Mouse (Mus musculus) liver, embryonic 12.5 days (tissue): ENCODE measurements at regions not wholly inside any gene's neighbourhood (a gene's known extent, or its start where the extent isn't known, plus 50 kb on each side); places are given as distances from the start of the nearest gene placed in this dataset.

Source experiments
- ATAC-seq: fragments of 200-750 bp; cut with Nextera tagmentation; 2 replicates; pipeline ENCODE4 v1.8.0; 2017; ENCODE audit warnings: moderate number of reproducible peaks, mild to moderate bottlenecking, moderate library complexity
- H3K27ac ChIP-seq: fragments of 300-500 bp; sonication (generic); 2 replicates; pipeline ENCODE4 v1.5.1; 2016; ENCODE audit warnings: mild to moderate bottlenecking
- H3K27me3 ChIP-seq: fragments of 300-500 bp; sonication (generic); replicated peaks from 2 replicates; pipeline ENCODE4 v1.6.1; 2016; ENCODE audit warnings: mild to moderate bottlenecking, moderate library complexity
- H3K36me3 ChIP-seq: fragments of 300-500 bp; sonication (generic); 2 replicates; pipeline ENCODE4 v1.6.1; 2016; ENCODE audit warnings: mild to moderate bottlenecking, moderate library complexity
- H3K4me1 ChIP-seq: fragments of 300-500 bp; sonication (generic); 2 replicates; pipeline ENCODE4 v1.6.1; 2016
- H3K4me2 ChIP-seq: fragments of 300-500 bp; sonication (generic); 2 replicates; pipeline ENCODE4 v1.6.1; 2016; ENCODE audit warnings: mild to moderate bottlenecking, moderate library complexity
- H3K4me3 ChIP-seq: fragments of 300-500 bp; sonication (generic); 2 replicates; pipeline ENCODE4 v1.5.1; 2016; ENCODE audit warnings: mild to moderate bottlenecking, moderate library complexity
- H3K9ac ChIP-seq: fragments of 300-500 bp; sonication (generic); 2 replicates; pipeline ENCODE4 v1.6.1; 2016; ENCODE audit warnings: mild to moderate bottlenecking, moderate library complexity
- H3K9me3 ChIP-seq: fragments of 300-500 bp; sonication (generic); replicated peaks from 2 replicates; pipeline ENCODE4 v1.6.1; 2016; ENCODE audit warnings: mild to moderate bottlenecking, moderate library complexity
- WGBS: fragments of 180-500 bp; shearing (Covaris S2); methylation state at CpG from one replicate; pipeline ENCODE4 v1.1.7; 2016; ENCODE audit not compliant: insufficient replicate concordance; 5-methylcytosine and 5-hydroxymethylcytosine counted together

DNA sequence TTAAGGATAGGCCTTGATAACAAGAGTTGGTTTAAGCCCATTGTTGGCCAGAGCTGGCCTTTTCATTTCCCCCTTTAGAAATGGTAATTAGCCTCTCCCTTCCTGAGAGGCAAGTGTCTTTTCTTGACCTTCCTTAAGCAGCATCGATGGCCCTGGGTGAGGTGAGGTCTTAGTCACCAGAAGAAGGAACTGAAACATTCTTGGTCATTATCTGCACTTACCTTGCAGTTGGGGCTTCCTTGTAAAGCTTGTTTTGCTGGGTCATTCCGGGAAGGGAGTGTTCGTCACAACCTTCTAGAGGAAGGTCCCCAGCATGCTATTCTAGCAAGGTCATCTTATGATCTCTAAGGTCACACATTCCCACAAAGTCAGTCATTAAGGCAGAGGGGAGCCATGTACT lies 322.6 kb upstream of the Meis1 start:
- no peak overlapping the region for H3K27ac ChIP-seq
- no peak overlapping the region for H3K9ac ChIP-seq
- no peaks in the 10 kb centered on the region for H3K9me3 ChIP-seq
- WGBS = 26% methylated on average over 3 of the region's 3 CpGs
- no peak for ATAC-seq
- no peak overlapping the region for H3K4me2 ChIP-seq
- H3K36me3 ChIP-seq = no peaks in the 10 kb centered on the region
- H3K4me1 ChIP-seq = no peaks in the 10 kb centered on the region
- no peak overlapping the region for H3K4me3 ChIP-seq
- H3K27me3 ChIP-seq = no peaks in the 10 kb centered on the region

DNA sequence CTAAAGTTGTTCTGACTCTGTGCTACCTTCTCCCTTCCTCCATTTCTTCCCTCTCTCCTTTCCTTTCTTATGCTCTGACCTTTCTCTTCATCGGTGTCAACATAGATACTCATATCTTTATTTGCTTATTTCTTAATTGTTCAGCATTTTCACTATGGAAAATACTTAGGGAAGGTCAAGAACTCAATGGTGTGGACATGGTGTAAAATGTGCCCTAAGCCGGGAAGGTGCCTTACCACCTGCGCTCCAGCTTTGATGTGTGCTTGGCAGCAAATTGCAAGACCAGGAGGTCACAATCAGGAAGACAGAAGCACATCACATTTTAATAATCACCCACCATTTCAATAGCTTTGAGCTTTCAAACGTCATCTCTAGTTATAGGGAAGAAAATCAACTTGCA lies 324.0 kb upstream of the Meis1 start:
- Histone ChIP-seq H3K9me3 (no peaks in the 10 kb centered on the region), H3K27ac (no peak overlapping the region), H3K36me3 (no peaks in the 10 kb centered on the region), H3K9ac (no peak overlapping the region), H3K4me2 (no peak overlapping the region), H3K27me3 (no peaks in the 10 kb centered on the region), H3K4me1 (no peaks in the 10 kb centered on the region), H3K4me3 (no peak overlapping the region)
- no peak for ATAC-seq
- 66% methylated on average over 4 of the region's 4 CpGs for WGBS

DNA sequence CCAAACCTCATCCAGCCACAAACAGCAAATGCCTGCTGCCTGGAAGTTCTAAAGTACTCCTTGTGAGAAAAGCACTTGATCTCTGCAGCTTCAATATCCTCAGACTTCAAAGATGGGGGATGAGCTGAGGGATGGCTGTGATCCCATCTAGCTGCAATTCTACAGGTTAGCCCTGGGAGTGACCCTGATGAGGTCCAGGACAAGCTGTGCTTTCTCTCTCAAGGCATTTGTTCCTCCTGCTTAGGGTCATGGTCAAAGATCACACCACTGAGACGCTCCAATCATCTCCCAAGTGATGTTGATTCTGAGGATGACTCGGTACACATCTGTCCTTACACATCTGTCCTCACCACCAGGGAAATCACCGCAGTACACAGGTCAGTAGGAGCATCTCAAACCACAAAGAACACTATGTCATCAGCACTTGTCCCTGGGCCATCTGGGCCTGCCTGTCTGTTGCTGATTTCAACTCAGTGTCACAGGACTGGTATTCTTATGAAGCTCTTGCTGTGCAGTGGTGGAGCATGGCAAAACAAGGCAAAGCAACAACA lies 327.6 kb upstream of the Meis1 start:
- Histone ChIP-seq H3K36me3 (no peaks in the 10 kb centered on the region), H3K27me3 (no peaks in the 10 kb centered on the region), H3K4me1 (no peaks in the 10 kb centered on the region), H3K4me2 (no peak overlapping the region), H3K9ac (no peak overlapping the region), H3K27ac (no peak overlapping the region), H3K9me3 (no peaks in the 10 kb centered on the region), H3K4me3 (no peak overlapping the region)
- WGBS = 69% methylated on average over 3 of the region's 3 CpGs
- no peak for ATAC-seq

DNA sequence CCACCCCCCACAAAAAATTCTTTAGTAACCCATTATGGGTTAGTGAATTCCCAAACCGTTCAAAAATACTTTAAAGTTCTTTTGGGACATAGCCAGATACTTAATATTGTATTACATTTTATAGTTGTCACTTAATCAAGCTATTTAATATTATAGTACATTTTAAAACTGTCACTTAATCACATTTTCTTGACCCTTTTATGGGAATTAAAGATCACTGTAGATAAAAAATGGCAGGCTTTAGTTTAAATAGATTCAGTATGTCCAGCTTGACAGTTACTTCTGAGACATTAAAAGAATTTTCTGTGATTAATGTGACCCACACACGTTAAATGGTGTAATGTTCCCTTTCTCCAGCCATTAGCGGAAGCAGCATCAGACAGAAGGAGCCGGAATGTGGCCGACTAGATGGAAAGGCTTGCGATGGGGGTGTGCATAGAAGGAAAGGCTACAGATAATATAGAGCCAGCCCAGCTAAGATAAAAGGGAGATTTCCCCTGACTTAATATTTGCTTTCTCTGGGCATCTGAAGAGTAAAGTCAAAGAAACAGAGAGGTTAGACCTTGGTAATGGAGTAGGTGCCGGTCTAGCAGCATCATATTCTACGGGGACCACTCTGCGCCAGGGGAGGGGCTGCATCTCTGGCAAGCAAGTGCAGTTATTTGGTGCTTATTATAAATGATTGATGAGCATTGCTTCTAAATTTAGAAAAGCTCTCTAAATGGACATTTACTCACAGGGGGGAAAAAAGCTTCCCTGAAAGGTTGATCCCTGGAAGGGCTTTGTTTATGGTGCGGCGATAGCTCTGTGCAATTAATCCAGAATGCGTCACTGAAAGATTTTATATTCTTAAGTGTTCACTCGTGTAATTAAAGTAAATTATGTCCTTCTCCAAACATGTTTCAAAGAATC lies 331.8 kb upstream of the Meis1 start:
- no peaks in the 10 kb centered on the region for H3K9me3 ChIP-seq
- H3K27ac ChIP-seq = no peak overlapping the region
- WGBS = 64% methylated on average over 13 of the region's 13 CpGs
- H3K36me3 ChIP-seq = no peaks in the 10 kb centered on the region
- H3K27me3 ChIP-seq = no peaks in the 10 kb centered on the region
- ATAC-seq = no peak
- H3K9ac ChIP-seq = no peak overlapping the region
- no peaks in the 10 kb centered on the region for H3K4me1 ChIP-seq
- H3K4me3 ChIP-seq = no peak overlapping the region
- no peak overlapping the region for H3K4me2 ChIP-seq

DNA sequence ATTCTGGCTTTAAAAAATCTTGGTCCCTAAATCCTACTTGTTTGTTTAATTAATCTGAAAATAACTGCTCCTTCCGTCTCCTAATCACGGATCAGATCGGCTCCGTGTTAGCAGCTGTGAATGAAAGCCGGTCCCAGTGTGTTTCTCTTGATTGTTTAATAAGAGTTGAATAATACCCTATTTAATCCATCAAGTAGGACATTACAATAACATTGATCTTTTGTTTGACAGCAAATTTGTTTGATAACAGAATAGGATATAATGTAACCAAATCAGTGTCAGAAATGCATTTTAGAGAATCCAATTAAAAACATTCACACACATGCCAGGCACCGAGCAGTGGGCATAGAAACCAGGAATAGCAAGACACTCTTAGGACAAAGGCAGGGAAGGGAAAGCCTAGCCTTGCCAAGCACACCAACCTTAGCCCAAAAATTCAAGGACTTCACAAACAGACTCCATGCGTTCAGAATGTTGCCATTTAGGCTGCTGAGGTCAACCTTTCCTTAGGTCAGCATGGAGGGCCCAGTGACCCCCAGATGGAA lies 332.5 kb upstream of the Meis1 start:
- no peak for ATAC-seq
- H3K9me3 ChIP-seq = no peaks in the 10 kb centered on the region
- H3K36me3 ChIP-seq = no peaks in the 10 kb centered on the region
- no peaks in the 10 kb centered on the region for H3K27me3 ChIP-seq
- H3K4me2 ChIP-seq = no peak overlapping the region
- H3K27ac ChIP-seq = no peak overlapping the region
- H3K9ac ChIP-seq = no peak overlapping the region
- 82% methylated on average over 7 of the region's 7 CpGs for WGBS
- H3K4me1 ChIP-seq = no peaks in the 10 kb centered on the region
- H3K4me3 ChIP-seq = no peak overlapping the region

DNA sequence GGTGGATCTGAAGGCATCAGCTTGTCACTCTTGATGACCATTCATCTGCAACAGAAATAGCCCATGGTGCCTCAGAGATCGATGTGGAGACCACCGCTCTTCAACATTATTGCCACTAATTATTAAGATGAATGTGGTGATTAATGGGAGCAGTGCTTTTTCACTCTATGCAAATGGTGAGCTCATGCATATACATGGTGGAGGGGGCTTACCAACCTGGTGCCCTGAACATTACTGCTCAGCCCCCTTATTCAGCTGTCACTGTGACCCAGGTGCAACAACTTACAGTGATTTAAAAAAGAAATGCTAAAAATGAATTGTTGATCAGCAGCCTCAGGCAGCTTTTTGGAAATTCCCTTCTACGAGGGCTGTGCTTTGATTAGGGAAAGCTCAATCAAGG lies 334.9 kb upstream of the Meis1 start:
- H3K9ac ChIP-seq = no peak overlapping the region
- WGBS = 73% methylated on average over 3 of the region's 3 CpGs
- H3K4me2 ChIP-seq = no peak overlapping the region
- no peak overlapping the region for H3K27ac ChIP-seq
- no peaks in the 10 kb centered on the region for H3K4me1 ChIP-seq
- H3K36me3 ChIP-seq = no peaks in the 10 kb centered on the region
- H3K27me3 ChIP-seq = no peaks in the 10 kb centered on the region
- no peak overlapping the region for H3K4me3 ChIP-seq
- no peaks in the 10 kb centered on the region for H3K9me3 ChIP-seq
- no peak for ATAC-seq

DNA sequence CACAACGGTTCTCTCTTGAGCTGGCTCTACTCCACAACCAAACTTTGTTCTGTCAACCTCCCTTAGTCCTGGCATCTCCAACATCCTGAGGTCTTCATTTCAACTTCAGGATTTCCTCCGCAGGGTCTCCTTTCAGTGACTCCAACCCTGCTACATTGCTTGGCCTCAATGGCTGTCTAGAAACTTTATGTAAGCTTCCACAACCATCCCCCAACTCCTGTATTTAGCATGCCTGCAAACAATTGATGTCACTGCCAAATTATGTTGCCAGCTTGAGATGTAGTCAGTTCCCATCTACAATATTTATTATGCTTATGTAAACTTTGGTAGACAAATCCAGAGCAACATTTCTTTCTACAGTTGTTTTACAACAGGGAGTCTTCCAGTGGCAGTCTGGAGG lies 336.4 kb upstream of the Meis1 start:
- no peak overlapping the region for H3K9ac ChIP-seq
- no peak overlapping the region for H3K4me2 ChIP-seq
- no peaks in the 10 kb centered on the region for H3K9me3 ChIP-seq
- no peaks in the 10 kb centered on the region for H3K27me3 ChIP-seq
- no peaks in the 10 kb centered on the region for H3K4me1 ChIP-seq
- no peaks in the 10 kb centered on the region for H3K36me3 ChIP-seq
- 57% methylated on average over 2 of the region's 2 CpGs for WGBS
- no peak overlapping the region for H3K27ac ChIP-seq
- ATAC-seq = no peak
- no peak overlapping the region for H3K4me3 ChIP-seq

DNA sequence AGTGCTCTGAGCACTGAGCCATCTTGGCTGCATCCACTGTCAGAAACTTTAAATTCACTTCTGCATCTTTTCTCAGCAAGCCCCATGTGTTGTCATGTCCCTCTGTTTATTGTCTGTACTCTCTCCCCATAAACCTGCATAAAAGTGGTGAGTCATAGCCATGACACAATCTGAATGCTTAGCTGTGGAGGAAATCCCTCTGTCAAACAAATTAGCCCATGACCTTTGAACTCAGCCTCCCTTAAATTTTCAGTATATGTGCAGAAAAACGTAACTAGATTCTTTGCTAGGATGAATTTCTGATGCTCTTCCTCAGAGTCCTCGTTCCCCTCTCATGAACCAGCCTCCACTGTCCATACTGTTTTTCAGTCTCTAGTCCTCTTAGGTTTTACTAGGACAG lies 337.4 kb upstream of the Meis1 start:
- no peak for ATAC-seq
- Histone ChIP-seq H3K4me1 (no peaks in the 10 kb centered on the region), H3K27me3 (no peaks in the 10 kb centered on the region), H3K9me3 (no peaks in the 10 kb centered on the region), H3K9ac (no peak overlapping the region), H3K27ac (no peak overlapping the region), H3K4me3 (no peak overlapping the region), H3K36me3 (no peaks in the 10 kb centered on the region), H3K4me2 (no peak overlapping the region)
- WGBS = 45% methylated on average over 2 of the region's 2 CpGs

DNA sequence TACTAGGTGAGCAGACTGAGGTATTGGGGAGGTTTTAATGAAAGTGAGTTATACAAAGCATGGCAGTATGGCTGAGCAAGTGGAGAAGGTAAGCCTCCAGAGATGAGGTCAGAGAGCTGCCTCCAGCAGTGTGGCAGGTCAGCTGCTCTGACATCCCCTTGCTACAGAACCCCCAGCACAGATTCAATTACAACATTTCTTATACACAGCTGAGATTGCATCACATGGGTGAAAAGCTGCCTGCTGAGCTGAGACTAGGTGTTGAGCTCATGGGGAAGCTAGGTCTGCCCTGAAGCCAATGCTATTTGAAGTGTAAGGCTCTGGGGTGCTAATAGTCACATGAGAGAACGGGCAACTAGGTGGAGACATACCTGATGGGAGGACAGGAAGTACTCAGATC lies 350.4 kb upstream of the Meis1 start:
- no peak for ATAC-seq
- 43% methylated on average over 1 of the region's 1 CpGs for WGBS
- no peak overlapping the region for H3K27ac ChIP-seq

DNA sequence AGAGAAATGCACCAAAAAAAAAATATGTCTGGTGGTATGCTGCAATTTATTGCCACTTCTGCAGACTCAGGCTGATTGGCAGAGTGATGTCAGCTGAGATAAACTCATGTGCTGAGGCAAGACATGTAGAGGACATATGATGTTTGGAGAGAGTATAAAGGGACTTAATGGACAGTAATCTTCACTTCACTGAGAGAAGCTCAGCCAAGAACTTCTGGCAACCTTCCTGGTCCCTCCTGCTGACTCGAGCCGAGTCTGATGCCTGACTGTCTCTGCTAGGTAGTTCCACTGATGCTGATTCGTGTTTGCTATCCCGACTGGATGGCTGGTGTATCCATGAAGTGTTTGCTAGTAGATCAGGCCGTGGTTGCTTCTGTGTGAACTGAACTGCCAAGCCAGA lies 354.7 kb upstream of the Meis1 start:
- Histone ChIP-seq H3K4me1 (no peaks in the 10 kb centered on the region), H3K4me3 (no peak overlapping the region), H3K4me2 (no peak overlapping the region), H3K9ac (no peak overlapping the region), H3K9me3 (no peaks in the 10 kb centered on the region), H3K27ac (no peak overlapping the region), H3K36me3 (no peaks in the 10 kb centered on the region), H3K27me3 (no peaks in the 10 kb centered on the region)
- ATAC-seq = no peak
- WGBS = 48% methylated on average over 5 of the region's 5 CpGs

More for the DNA sequence above, 350.4 kb upstream of the Meis1 start:
- Histone ChIP-seq H3K4me2 (no peak overlapping the region), H3K4me1 (no peaks in the 10 kb centered on the region), H3K9me3 (no peaks in the 10 kb centered on the region), H3K9ac (no peak overlapping the region), H3K36me3 (no peaks in the 10 kb centered on the region), H3K27me3 (no peaks in the 10 kb centered on the region), H3K4me3 (no peak overlapping the region)

DNA sequence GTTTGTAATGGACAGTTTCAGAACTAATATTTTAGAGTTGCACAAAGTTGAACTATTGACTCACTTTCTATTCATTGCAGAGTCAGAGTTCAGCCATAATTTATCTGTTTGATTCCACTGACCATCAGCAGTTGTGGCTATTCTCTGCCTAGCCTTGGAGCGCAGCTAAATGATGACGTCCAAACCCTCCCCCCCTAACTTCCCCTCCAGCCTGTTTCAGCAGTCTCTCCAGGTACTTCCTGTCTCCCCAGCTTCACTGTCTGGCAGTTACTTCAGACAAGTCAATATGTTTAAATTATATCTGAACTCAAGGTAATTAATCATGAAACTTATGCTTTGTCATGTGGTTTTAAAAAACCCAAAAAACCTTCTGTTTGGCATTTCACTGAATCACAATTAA lies 362.1 kb upstream of the Meis1 start:
- ATAC-seq = no peak
- H3K27me3 ChIP-seq = no peaks in the 10 kb centered on the region
- H3K36me3 ChIP-seq = no peaks in the 10 kb centered on the region
- whole genome bisulfite sequencing = 22% methylated on average over 2 of the region's 2 CpGs
- no peaks in the 10 kb centered on the region for H3K4me1 ChIP-seq
- no peak overlapping the region for H3K27ac ChIP-seq
- no peak overlapping the region for H3K4me2 ChIP-seq
- no peaks in the 10 kb centered on the region for H3K9me3 ChIP-seq
- H3K9ac ChIP-seq = no peak overlapping the region
- H3K4me3 ChIP-seq = no peak overlapping the region

DNA sequence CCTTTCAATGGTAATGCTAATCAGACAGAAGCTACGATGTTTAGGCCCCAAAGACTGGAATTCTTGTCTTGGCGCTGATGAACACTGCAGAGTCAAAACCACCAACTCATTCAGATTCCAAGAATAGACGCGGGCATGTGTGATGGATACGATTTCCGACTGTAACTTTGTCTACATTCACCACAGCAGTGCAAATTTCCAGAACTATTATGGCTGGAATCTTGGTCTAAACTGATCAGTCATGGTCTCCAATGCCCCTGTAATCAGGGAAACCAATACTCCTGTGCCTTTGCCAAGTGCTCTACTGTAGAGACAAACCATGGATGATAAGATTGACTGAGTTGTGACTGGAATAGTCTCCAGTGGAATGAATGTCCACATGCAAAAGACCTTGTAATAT lies 370.4 kb upstream of the Meis1 start:
- WGBS = 76% methylated on average over 6 of the region's 6 CpGs
- Histone ChIP-seq H3K4me2 (no peak overlapping the region), H3K27ac (no peak overlapping the region), H3K27me3 (no peaks in the 10 kb centered on the region), H3K9ac (no peak overlapping the region), H3K9me3 (no peaks in the 10 kb centered on the region), H3K4me1 (no peaks in the 10 kb centered on the region), H3K4me3 (no peak overlapping the region), H3K36me3 (no peaks in the 10 kb centered on the region)
- ATAC-seq = no peak
